Mouse (Mus musculus) testis, postnatal 10 days (tissue): Measurements from ENCODE around the gene Olfr181.

Source experiments
- DNase-seq: peaks from one replicate; pipeline ENCODE4 v3.0.0; 2021; ENCODE audit warnings: low spot score

Gene Olfr181

DNA sequence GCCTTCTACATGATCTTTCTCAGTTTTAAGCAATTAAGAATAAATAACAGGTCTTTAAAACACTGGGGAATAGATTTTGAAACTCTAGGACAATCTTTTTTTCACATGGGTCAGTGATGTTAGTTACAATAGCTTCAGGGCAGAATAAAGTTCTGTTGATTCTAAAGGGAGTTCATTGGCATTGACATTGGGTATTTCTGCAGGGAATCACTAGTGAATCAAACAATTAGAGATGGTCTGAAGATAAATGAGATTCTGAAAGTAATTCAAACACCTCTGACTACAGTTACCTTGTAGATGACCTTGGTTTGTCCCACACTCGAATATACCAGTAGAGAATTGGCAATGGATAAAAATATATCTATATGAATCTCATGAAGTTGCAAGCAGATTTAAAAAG is at the start of gene Olfr181:
Gene Olfr181 (minus strand): TSS at position 101 of the 400 bp plus-strand sequence.
- DNase-seq, result no peak

DNA sequence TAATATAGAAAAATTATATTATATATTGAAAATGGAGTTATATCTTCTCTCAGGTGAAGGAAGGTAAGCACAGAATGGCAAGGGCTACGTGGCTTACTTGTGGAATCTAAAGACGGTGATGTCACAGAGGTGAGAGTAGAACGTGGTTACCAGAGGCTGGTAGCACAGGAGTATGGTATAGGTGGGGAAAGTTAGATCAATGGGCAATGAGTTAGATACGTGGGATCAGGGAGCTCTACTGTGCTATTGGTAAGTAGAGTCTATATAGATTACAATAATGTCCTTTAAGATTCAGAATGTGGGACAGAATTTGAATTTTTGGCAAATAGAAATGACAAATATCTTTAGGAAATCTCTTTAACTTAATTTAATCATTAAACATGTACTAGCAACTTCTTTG is 737 bp upstream of the Olfr181 start, which contains the start of gene Olfr180:
Gene Olfr180 (minus strand): TSS at position 101 of the 400 bp plus-strand sequence.
- DNase-seq, result no peak

DNA sequence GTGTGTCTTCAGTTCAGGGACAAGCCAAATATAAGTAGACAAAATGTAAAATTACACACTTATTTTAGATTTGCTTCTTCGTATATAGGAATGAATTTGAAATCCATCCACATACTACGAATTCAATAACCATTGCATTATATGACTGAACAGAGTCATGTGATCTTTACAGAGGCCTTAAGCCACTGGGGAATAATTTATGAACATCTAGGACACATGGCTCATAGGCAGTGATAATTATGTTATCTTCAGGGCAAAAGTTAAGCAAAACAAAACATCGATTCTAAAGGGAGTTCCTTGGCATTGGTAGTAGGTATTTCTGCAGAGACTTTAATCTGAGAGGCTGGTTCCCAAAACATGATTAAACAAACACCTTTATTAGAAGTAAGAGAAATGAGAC is 36.6 kb downstream of the Olfr181 start, which contains the start of gene Olfr178:
Gene Olfr178 (minus strand): TSS at position 101 of the 400 bp plus-strand sequence.
- DNase-seq, result no peak

DNA sequence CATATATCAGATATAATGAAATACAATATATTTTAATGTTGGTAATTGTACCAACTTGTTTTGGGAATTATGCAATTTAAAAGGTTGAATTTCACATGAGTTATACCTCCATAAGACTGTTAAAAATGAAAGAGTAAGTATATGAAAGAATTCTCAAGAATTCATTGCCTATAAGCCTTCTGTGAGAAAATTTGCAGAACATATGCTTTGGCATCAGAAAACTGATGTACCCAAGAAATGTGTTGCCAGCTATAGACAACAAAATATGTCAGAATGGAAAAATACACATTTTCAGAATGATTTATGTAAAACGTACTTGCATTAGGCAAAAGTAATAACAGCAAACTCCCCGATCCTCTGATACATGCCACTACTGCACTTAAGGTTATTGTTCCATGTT is 44.1 kb downstream of the Olfr181 start:
- DNase-seq, result no peak
